Mouse (Mus musculus): ENCODE measurements around the gene Tmcc2. TPM values are rescaled to one million over a fixed set of nuclear protein-coding genes. Genes with fewer than 3 reads are reported as not detected.

The Tmcc2 gene
- polyA plus RNA-seq, 1 experiment from 2014 or later: 17.7 TPM

- H3K4me1 ChIP-seq (replicated peaks): peaks cover 9% of the 10 kb centered on the region
- H3K9me3 ChIP-seq: no peaks in the 10 kb centered on the region
- no peak for ATAC-seq (ENCODE audit: insufficient number of reproducible peaks, insufficient read depth, low FRiP score, low TSS enrichment, low read depth)
- no peak overlapping the region for H3K9ac ChIP-seq (replicated peaks)
- H3K36me3 ChIP-seq: no peaks in the 10 kb centered on the region
- H3K27me3 ChIP-seq: peaks cover 31% of the 10 kb centered on the region
- H3K4me2 ChIP-seq: no peak overlapping the region
- H3K27ac ChIP-seq: no peak overlapping the region
- 88% methylated on average over 7 of the region's 7 CpGs for WGBS
- H3K4me3 ChIP-seq (replicated peaks): no peak overlapping the region
Observed at GRCm38 (mm10) chr1:132308674-132309073, 82.4 kb downstream of the Tmcc2 start.

GRCm38 (mm10) chr1:132307962-132308361 lies 83.1 kb downstream of the Tmcc2 start:
- no peak for ATAC-seq (ENCODE audit: insufficient number of reproducible peaks, insufficient read depth, low FRiP score, low TSS enrichment, low read depth)
- H3K4me2 ChIP-seq: no peak overlapping the region
- H3K27ac ChIP-seq: no peak overlapping the region
- no peak overlapping the region for H3K4me3 ChIP-seq (replicated peaks)
- no peak overlapping the region for H3K9ac ChIP-seq (replicated peaks)
- H3K9me3 ChIP-seq: no peaks in the 10 kb centered on the region
- 85% methylated on average over 6 of the region's 6 CpGs for WGBS
- H3K4me1 ChIP-seq (replicated peaks): peaks cover 9% of the 10 kb centered on the region
- peaks cover 35% of the 10 kb centered on the region for H3K27me3 ChIP-seq
- H3K36me3 ChIP-seq: no peaks in the 10 kb centered on the region

GRCm38 (mm10) chr1:132306808-132307207 lies 84.3 kb downstream of the Tmcc2 start:
- H3K27me3 ChIP-seq: peaks cover 42% of the 10 kb centered on the region
- H3K27ac ChIP-seq: no peak overlapping the region
- no peak for ATAC-seq (ENCODE audit: insufficient number of reproducible peaks, insufficient read depth, low FRiP score, low TSS enrichment, low read depth)
- no peak overlapping the region for H3K4me3 ChIP-seq (replicated peaks)
- peaks cover 9% of the 10 kb centered on the region for H3K4me1 ChIP-seq (replicated peaks)
- no peak overlapping the region for H3K9ac ChIP-seq (replicated peaks)
- H3K9me3 ChIP-seq: no peaks in the 10 kb centered on the region
- H3K36me3 ChIP-seq: no peaks in the 10 kb centered on the region
- 16% methylated on average over 4 of the region's 4 CpGs for WGBS
- no peak overlapping the region for H3K4me2 ChIP-seq

Other genes starting within 250 kb of the Tmcc2 start
- 0.83 and 1.2 TPM in 2 replicates for gene Lemd1, start 199.8 kb downstream of the Tmcc2 start, polyA plus RNA-seq (2016; fragmentation: Nextera tagmentation; extraction: Ambion mirVana)
- 0.20 and 0.45 TPM in 2 replicates for gene AC124108.1, start 199.8 kb downstream of the Tmcc2 start, polyA plus RNA-seq (2016; fragmentation: Nextera tagmentation; extraction: Ambion mirVana)
- gene Gm10188, start 161.5 kb downstream of the Tmcc2 start, polyA plus RNA-seq (2016; fragmentation: Nextera tagmentation; extraction: Ambion mirVana): not detected in 2 replicates
- 0.05 TPM in 1 of 2 replicates, not detected in the other for gene Klhdc8a, start 92.7 kb downstream of the Tmcc2 start, polyA plus RNA-seq (2016; fragmentation: Nextera tagmentation; extraction: Ambion mirVana)
- 0.63 and 0.95 TPM in 2 replicates for gene Nuak2, start 75.2 kb downstream of the Tmcc2 start, polyA plus RNA-seq (2016; fragmentation: Nextera tagmentation; extraction: Ambion mirVana)
- gene Dstyk, start 26.3 kb upstream of the Tmcc2 start, polyA plus RNA-seq (2016; fragmentation: Nextera tagmentation; extraction: Ambion mirVana): 21.2 and 21.3 TPM in 2 replicates
- 63.4 and 66.2 TPM in 2 replicates for gene Rbbp5, start 86.1 kb upstream of the Tmcc2 start, polyA plus RNA-seq (2016; fragmentation: Nextera tagmentation; extraction: Ambion mirVana)
- 2.1 and 2.2 TPM in 2 replicates for gene Tmem81, start 114.9 kb upstream of the Tmcc2 start, polyA plus RNA-seq (2016; fragmentation: Nextera tagmentation; extraction: Ambion mirVana)
- gene Cntn2, start 152.0 kb upstream of the Tmcc2 start, polyA plus RNA-seq (2016; fragmentation: Nextera tagmentation; extraction: Ambion mirVana): 0.76 and 2.1 TPM in 2 replicates